Mouse (Mus musculus) embryonic facial prominence, embryonic 15.5 days (tissue): Measurements from ENCODE around the gene Spag17. TPM values are rescaled to one million over a fixed set of nuclear protein-coding genes. Genes with fewer than 3 reads are reported as not detected.

Experiments
- ATAC-seq: fragments of 200-750 bp; cut with Nextera tagmentation; 2 replicates; pipeline ENCODE4 v1.8.0; 2017; ENCODE audit warnings: low read depth, moderate TSS enrichment; ENCODE audit not compliant: insufficient number of reproducible peaks, low FRiP score, low TSS enrichment
- H3K27ac ChIP-seq: fragments of 300-500 bp; sonication (generic); replicated peaks from 2 replicates; pipeline ENCODE4 v1.5.1; 2015; ENCODE audit warnings: mild to moderate bottlenecking, inconsistent platforms
- H3K27me3 ChIP-seq: fragments of 300-500 bp; sonication (generic); 2 replicates; pipeline ENCODE4 v1.6.1; 2015; ENCODE audit warnings: inconsistent platforms
- H3K36me3 ChIP-seq: fragments of 300-500 bp; sonication (generic); 2 replicates; pipeline ENCODE4 v1.6.1; 2015; ENCODE audit warnings: mild to moderate bottlenecking, inconsistent platforms
- H3K4me1 ChIP-seq: fragments of 300-500 bp; sonication (generic); 2 replicates; pipeline ENCODE4 v1.6.1; 2015; ENCODE audit warnings: inconsistent platforms
- H3K4me2 ChIP-seq: fragments of 300-500 bp; sonication (generic); replicated peaks from 2 replicates; pipeline ENCODE4 v1.6.1; 2015; ENCODE audit warnings: mild to moderate bottlenecking, inconsistent platforms
- H3K4me3 ChIP-seq: fragments of 300-500 bp; sonication (generic); replicated peaks from 2 replicates; pipeline ENCODE4 v1.5.1; 2015; ENCODE audit warnings: mild to moderate bottlenecking, inconsistent platforms
- H3K9ac ChIP-seq: fragments of 300-500 bp; sonication (generic); 2 replicates; pipeline ENCODE4 v1.6.1; 2015; ENCODE audit warnings: inconsistent platforms
- H3K9me3 ChIP-seq: fragments of 300-500 bp; sonication (generic); replicated peaks from 2 replicates; pipeline ENCODE4 v1.6.1; 2016; ENCODE audit warnings: inconsistent platforms
- WGBS: fragments of 180-500 bp; shearing (Covaris S2); methylation state at CpG from one replicate; pipeline ENCODE4 v1.1.7; 2015; 5-methylcytosine and 5-hydroxymethylcytosine counted together
- polyA plus RNA-seq: library from polyadenylated mRNA; unstranded; fragments of >200 nt; fragmentation: Nextera tagmentation; extraction: Ambion mirVana; gene quantifications from 2 replicates; pipeline ENCODE4 v1.2.1, GENCODE M21; 2015

Spag17 gene
- polyA plus RNA-seq, 1 experiment from 2014 or later = 6.0 TPM

- peaks cover 56% of the 10 kb centered on the region for H3K36me3 ChIP-seq
- H3K4me1 ChIP-seq = no peaks in the 10 kb centered on the region
- no peak for ATAC-seq
- H3K27ac ChIP-seq = no peak overlapping the region
- no peak overlapping the region for H3K4me2 ChIP-seq
- 69% methylated on average over 3 of the region's 3 CpGs for WGBS
- no peak overlapping the region for H3K4me3 ChIP-seq
- H3K27me3 ChIP-seq = no peaks in the 10 kb centered on the region
- H3K9me3 ChIP-seq = no peaks in the 10 kb centered on the region
- no peak overlapping the region for H3K9ac ChIP-seq
These were observed 295.3 kb downstream of the Spag17 start for GRCm38 (mm10) chr3:100180471-100180870.

- H3K27ac ChIP-seq = no peak overlapping the region
- H3K9ac ChIP-seq = no peak overlapping the region
- H3K27me3 ChIP-seq = no peaks in the 10 kb centered on the region
- WGBS = 32% methylated on average over 1 of the region's 1 CpGs
- no peaks in the 10 kb centered on the region for H3K4me1 ChIP-seq
- no peaks in the 10 kb centered on the region for H3K9me3 ChIP-seq
- no peak overlapping the region for H3K4me2 ChIP-seq
- H3K36me3 ChIP-seq = peaks cover 30% of the 10 kb centered on the region; the same call in 1 of the 2 replicates
- no peak; the same call in 1 of the 2 replicates for ATAC-seq
- no peak overlapping the region for H3K4me3 ChIP-seq
These were observed 304.2 kb downstream of the Spag17 start for GRCm38 (mm10) chr3:100189444-100189843.

DNA sequence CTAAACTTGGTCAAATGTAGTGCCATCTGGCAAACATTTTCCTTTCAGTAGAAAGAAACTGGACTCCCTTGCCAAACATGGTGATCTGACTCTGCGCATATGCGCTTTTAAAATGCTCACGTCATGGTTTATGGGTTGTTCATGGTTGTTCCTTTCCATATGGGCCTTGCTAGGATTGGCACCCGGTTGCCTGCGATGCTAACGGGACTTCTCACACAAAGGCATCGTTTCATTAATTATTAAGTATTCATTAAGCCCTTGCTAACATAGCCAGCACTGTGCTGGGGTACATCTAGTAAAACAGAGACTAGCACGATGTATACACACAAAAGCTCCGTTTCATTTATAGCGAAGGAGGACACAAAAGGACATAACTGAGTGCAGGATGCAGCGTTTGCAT is 304.7 kb downstream of the Spag17 start:
- no peak overlapping the region for H3K4me2 ChIP-seq
- H3K36me3 ChIP-seq = peaks cover 30% of the 10 kb centered on the region; the same call in 1 of the 2 replicates
- H3K9ac ChIP-seq = no peak overlapping the region
- H3K4me3 ChIP-seq = no peak overlapping the region
- no peaks in the 10 kb centered on the region for H3K27me3 ChIP-seq
- no peaks in the 10 kb centered on the region for H3K4me1 ChIP-seq
- no peak overlapping the region for H3K27ac ChIP-seq
- WGBS = 81% methylated on average over 11 of the region's 11 CpGs
- H3K9me3 ChIP-seq = no peaks in the 10 kb centered on the region
- no peak; the same call in 1 of the 2 replicates for ATAC-seq
